20 mouse cellular contexts compared by ENCODE assay signal in genomic region chr16:85795731-85796130, GRCm38 (mm10). TPM values are rescaled to one million over a fixed set of nuclear protein-coding genes. Genes with fewer than 3 reads are reported as not detected.
A peak's percentile ranks its signal among the peaks of the same experiment; 100 is the strongest.
DNase-seq lines count a peak whose midpoint lies in the region; ATAC-seq lines count a peak whose summit lies in the region.
"Had no signal": no experiment of that assay in that cellular context is flagged by ENCODE, and none has a peak within 500 bp of the region (broad histone marks: within the 10 kb centered on the region; RNA-seq: fewer than 3 reads in every experiment).

No protein-coding gene starts in this region.

- no peak overlapping the region for H3K9ac ChIP-seq in midbrain, embryonic 11.5 days (ENCODE audit: low read length)
- no peak overlapping the region for H3K9ac ChIP-seq in midbrain, embryonic 16.5 days (ENCODE audit: low read depth, low read length)

- H3K9me3 ChIP-seq in midbrain, embryonic 11.5 days (ENCODE audit: control insufficient read depth, low read length): no peaks in the 10 kb centered on the region
- no peaks in the 10 kb centered on the region for H3K9me3 ChIP-seq in midbrain, embryonic 16.5 days (replicated peaks; ENCODE audit: control insufficient read depth, low read length, poor library complexity, severe bottlenecking)

- H3K4me3 ChIP-seq in midbrain, embryonic 11.5 days (ENCODE audit: low read depth, low read length): no peak overlapping the region
- no peak overlapping the region for H3K4me3 ChIP-seq in midbrain, embryonic 16.5 days (ENCODE audit: low read depth, low read length)

- peaks cover 17% of the 10 kb centered on the region; the same call in 1 of the 2 replicates for H3K36me3 ChIP-seq in midbrain, embryonic 11.5 days (ENCODE audit: control insufficient read depth, insufficient read depth, low read length)
- H3K36me3 ChIP-seq in midbrain, embryonic 16.5 days (ENCODE audit: control insufficient read depth, insufficient read depth, low read length): no peaks in the 10 kb centered on the region
- H3K36me3 ChIP-seq: G1E had no signal

- DNase-seq in heart, adult 11 months: peak; percentile 72
- no peak for DNase-seq in heart, postnatal 14 days
- peak; percentile 60 for DNase-seq in midbrain, embryonic 11.5 days (ENCODE audit: low spot score, missing footprints)
- DNase-seq: adrenal gland, adult 2 months; adrenal gland, adult 8-10 months; adrenal gland, postnatal 10 days; adrenal gland, postnatal 14 days; adrenal gland, postnatal 25 days; adrenal gland, postnatal 36 days; B cell, adult 2 months; cerebellum, adult 11 months; cerebellum, adult 11-12 months; cerebellum, adult 18-20 months had no signal

- intact Hi-C loops in heart, postnatal 14 days (cut with DNase I): no loop called here

- H3K27me3 ChIP-seq in midbrain, embryonic 11.5 days (ENCODE audit: control insufficient read depth, insufficient read depth, low read length): no peaks in the 10 kb centered on the region
- no peaks in the 10 kb centered on the region for H3K27me3 ChIP-seq in midbrain, embryonic 16.5 days (ENCODE audit: control insufficient read depth, insufficient read depth, low read depth, low read length)
- H3K27me3 ChIP-seq: CH12.LX, Patski had no signal

- no peak for ATAC-seq in midbrain, embryonic 11.5 days (ENCODE audit: low FRiP score)
- no peak for ATAC-seq in midbrain, embryonic 16.5 days
- ATAC-seq: activated CD4-positive, CD25-positive, alpha-beta regulatory T cell, adult 4 months; CD4-positive, CD25-positive, alpha-beta regulatory T cell, adult 4 months; Patski had no signal

- peaks cover 4% of the 10 kb centered on the region for H3K4me1 ChIP-seq in midbrain, embryonic 11.5 days (ENCODE audit: control insufficient read depth, insufficient read depth, low read length)
- peaks cover 2% of the 10 kb centered on the region; the same call in 1 of the 2 replicates for H3K4me1 ChIP-seq in midbrain, embryonic 16.5 days (ENCODE audit: control insufficient read depth, insufficient read depth, low read length)

- 96% methylated on average over 7 of the region's 7 CpGs for WGBS in midbrain, embryonic 11.5 days
- 98% methylated on average over 7 of the region's 7 CpGs for WGBS in midbrain, embryonic 16.5 days

- H3K27ac ChIP-seq in midbrain, embryonic 11.5 days (ENCODE audit: low read depth, low read length): no peak overlapping the region
- H3K27ac ChIP-seq in midbrain, embryonic 16.5 days (ENCODE audit: low read length): no peak overlapping the region

- H3K4me2 ChIP-seq in midbrain, embryonic 11.5 days: no peak overlapping the region
- no peak overlapping the region for H3K4me2 ChIP-seq in midbrain, embryonic 16.5 days (ENCODE audit: low read length)

RNA-seq across cellular contexts. Expression of gene Adamts1, which starts 7.2 kb away (rescaled TPM):
- 10 to 100 TPM; 33.5 to 50.5 TPM for total RNA-seq in heart, postnatal 14 days (2021)
- 9.4 and 9.7 TPM in 2 replicates for polyA plus RNA-seq in midbrain, embryonic 11.5 days (2014; fragmentation: Nextera tagmentation; extraction: Ambion mirVana)
- polyA plus RNA-seq in midbrain, embryonic 16.5 days (2015; fragmentation: Nextera tagmentation; extraction: Ambion mirVana): 6.1 and 7.5 TPM in 2 replicates
- total RNA-seq: CH12.LX, MEL had no signal
- polyA plus RNA-seq: activated CD4-positive, CD25-positive, alpha-beta regulatory T cell, adult 4 months; CD4-positive, CD25-positive, alpha-beta regulatory T cell, adult 4 months; G1E had no signal

Comparison
In these comparisons a context has a peak if more than half of its experiments do, and no peak if none do; other contexts are left out.
1. DNase-seq: peak in heart, adult 11 months (single experiment) and midbrain, embryonic 11.5 days (single experiment); none in heart, postnatal 14 days (0 of 2).